Mouse (Mus musculus) embryonic fibroblast, embryonic 13.5 days (primary cell): ENCODE results near the gene Sh3bp1.

Experiments
- CTCF ChIP-seq: IDR thresholded peaks from 2 replicates; pipeline ENCODE4 v1.5.1; 2011; ENCODE audit warnings: mild to moderate bottlenecking, control low read depth, low read length, moderate library complexity, borderline replicate concordance; ENCODE audit not compliant: insufficient read depth
- POLR2A ChIP-seq: IDR thresholded peaks from 2 replicates; pipeline ENCODE4 v1.6.1; 2011; ENCODE audit warnings: low read depth, mild to moderate bottlenecking, control low read depth, low read length, moderate library complexity

DNA sequence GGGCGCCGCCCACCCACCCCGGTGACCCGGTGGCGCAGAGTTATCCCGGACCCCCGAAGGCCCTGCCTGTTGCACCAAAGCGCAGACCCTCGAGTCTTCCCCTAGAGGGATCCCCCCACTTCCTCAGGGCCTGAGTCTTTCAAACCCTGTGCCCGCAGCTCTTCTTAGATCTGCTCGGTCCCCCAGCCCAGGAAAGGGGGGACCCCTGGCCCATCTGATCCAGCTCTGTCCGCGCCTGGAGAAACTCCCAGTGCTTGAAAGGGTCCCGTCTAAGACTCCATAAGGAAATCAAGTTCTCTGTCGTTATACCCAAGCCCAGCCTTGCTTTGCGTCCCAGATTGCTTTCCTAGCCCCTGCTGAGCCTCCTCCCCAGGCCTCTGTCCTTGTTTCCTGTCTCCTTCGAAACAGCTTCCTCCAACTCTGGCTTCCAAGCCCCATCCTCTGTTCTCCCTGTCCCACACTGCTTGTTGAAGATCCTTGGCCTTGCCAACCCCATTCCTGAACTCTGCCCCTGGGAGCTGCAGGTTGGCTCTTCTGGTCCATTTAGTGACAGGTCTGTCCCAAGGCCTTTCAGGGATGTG, 21.7 kb upstream of the Sh3bp1 start:
- no peak for TF ChIP-seq CTCF
- TF ChIP-seq POLR2A = no peak; the same call in 1 of the 2 replicates
